Mouse (Mus musculus) MEL (cell line): ENCODE data around the gene Tfap2e.

ENCODE experiments used
- CTCF ChIP-seq, 3 experiments: IDR thresholded peaks in 2 of 3; conservative IDR thresholded peaks in 1 of 3; 2 replicates each; pipeline ENCODE4 v1.5.1; 2011 to 2012; ENCODE audit warnings: low read length in 3 of 3, low read depth in 2 of 3, mild to moderate bottlenecking in 2 of 3, improper control_type of control experiment in 1 of 3, inconsistent platforms in 1 of 3, mixed read lengths in 1 of 3, moderate library complexity in 1 of 3; ENCODE audit not compliant: control insufficient read depth in 1 of 3, insufficient read depth in 1 of 3, poor library complexity in 1 of 3, severe bottlenecking in 1 of 3
- GABPA ChIP-seq: IDR thresholded peaks from 2 replicates; pipeline ENCODE4 v1.6.1; 2012; ENCODE audit warnings: low read depth, mild to moderate bottlenecking, inconsistent platforms, low read length, improper control_type of control experiment, moderate library complexity
- POLR2A ChIP-seq, 2 experiments: IDR thresholded peaks; 2 replicates each; pipeline ENCODE4 v1.6.1; 2011 to 2012; ENCODE audit warnings: low read length in 2 of 2, mild to moderate bottlenecking in 2 of 2, control low read depth in 1 of 2, improper control_type of control experiment in 1 of 2, low read depth in 1 of 2, moderate library complexity in 1 of 2; ENCODE audit not compliant: control insufficient read depth in 1 of 2, insufficient read depth in 1 of 2, poor library complexity in 1 of 2
- UBTF ChIP-seq: IDR thresholded peaks from 2 replicates; pipeline ENCODE4 v1.6.1; 2012; ENCODE audit warnings: low read depth, mild to moderate bottlenecking, inconsistent platforms, low read length, improper control_type of control experiment, moderate library complexity, borderline replicate concordance; ENCODE audit not compliant: insufficient read depth

DNA sequence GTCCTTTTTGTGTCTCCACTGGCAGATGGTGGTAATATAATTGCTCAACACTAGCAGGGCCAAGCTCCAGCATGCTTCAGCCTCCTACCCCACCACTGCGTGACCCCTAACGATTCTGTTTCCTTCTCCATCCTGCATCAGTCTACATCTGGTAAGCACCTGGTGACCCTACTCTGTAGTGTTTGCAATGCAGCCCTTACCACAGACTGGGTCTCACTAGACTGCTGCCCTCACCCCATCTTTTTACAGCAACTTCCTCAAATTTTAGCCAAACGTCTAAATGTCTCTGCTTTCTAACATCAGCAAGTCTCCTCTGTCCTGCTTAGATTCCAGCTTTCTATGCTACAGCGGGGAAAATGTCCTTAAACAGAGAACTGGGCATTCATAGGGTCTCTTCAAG lies 34.8 kb upstream of the Tfap2e start:
- TF ChIP-seq POLR2A (IDR thresholded peaks at IDR 0.05; ENCODE audit: control insufficient read depth in 1 of 2, insufficient read depth in 1 of 2, low read depth in 1 of 2, low read length in 2 of 2, poor library complexity in 1 of 2) = no peak
- TF ChIP-seq GABPA = no peak
- no peak for TF ChIP-seq CTCF (IDR thresholded peaks at IDR 0.05 in 2 of 3, conservative IDR thresholded peaks at IDR 0.05 in 1 of 3; ENCODE audit: control insufficient read depth in 1 of 3, insufficient read depth in 1 of 3, low read depth in 2 of 3, low read length in 3 of 3, poor library complexity in 1 of 3, severe bottlenecking in 1 of 3)
- TF ChIP-seq UBTF = no peak
